Mouse (Mus musculus): ENCODE results near the gene Adgrg3. TPM values are rescaled to one million over a fixed set of nuclear protein-coding genes. Genes with fewer than 3 reads are reported as not detected.

Adgrg3 gene
- 2.3 and 2.7 TPM in 2 replicates for polyA plus RNA-seq (2012; rRNA removed)

GRCm38 (mm10) chr8:95017451-95017850 is at the start of gene Adgrg3:
Adgrg3 (plus strand) TSS chr8:95017692.

GRCm38 (mm10) chr8:94974467-94975165 is 42.9 kb upstream of the Adgrg3 start, which contains the start of gene Adgrg1:
Adgrg1 (plus strand) TSS chr8:94974751.

GRCm38 (mm10) chr8:95054927-95055510 is 37.5 kb downstream of the Adgrg3 start, which contains the start of gene Drc7:
Drc7 (plus strand) TSS chr8:95055103.

GRCm38 (mm10) chr8:95080381-95081341 is 63.2 kb downstream of the Adgrg3 start, which contains the start of gene Katnb1:
Katnb1 (plus strand) TSS chr8:95081186.

Other genes with a start within 250 kb of the Adgrg3 start
- gene Cx3cl1, start 245.7 kb upstream of the Adgrg3 start, polyA plus RNA-seq (2012; rRNA removed): 19.7 and 21.7 TPM in 2 replicates
- gene Ccl17, start 207.2 kb upstream of the Adgrg3 start, polyA plus RNA-seq (2012; rRNA removed): 0.30 TPM in 1 of 2 replicates, not detected in the other
- gene Coq9, start 179.4 kb upstream of the Adgrg3 start, polyA plus RNA-seq (2012; rRNA removed): 66.2 and 67.0 TPM in 2 replicates
- gene Ciapin1, start 179.3 kb upstream of the Adgrg3 start, polyA plus RNA-seq (2012; rRNA removed): 77.2 and 78.1 TPM in 2 replicates
- gene Polr2c, start 160.2 kb upstream of the Adgrg3 start, polyA plus RNA-seq (2012; rRNA removed): 127 and 139 TPM in 2 replicates
- gene Dok4, start 141.4 kb upstream of the Adgrg3 start, polyA plus RNA-seq (2012; rRNA removed): 68.6 and 72.1 TPM in 2 replicates
- 11.4 and 19.4 TPM in 2 replicates for gene Ccdc102a, start 99.6 kb upstream of the Adgrg3 start, polyA plus RNA-seq (2012; rRNA removed)
- gene Adgrg5, start 94.0 kb upstream of the Adgrg3 start, polyA plus RNA-seq (2012; rRNA removed): 0.31 and 0.34 TPM in 2 replicates
- gene Adgrg1, start 42.9 kb upstream of the Adgrg3 start, polyA plus RNA-seq (2012; rRNA removed): 326 and 465 TPM in 2 replicates
- gene Drc7, start 37.4 kb downstream of the Adgrg3 start, polyA plus RNA-seq (2012; rRNA removed): 2.0 and 2.1 TPM in 2 replicates
- 49.0 and 50.8 TPM in 2 replicates for gene Katnb1, start 63.5 kb downstream of the Adgrg3 start, polyA plus RNA-seq (2012; rRNA removed)
- gene Kifc3, start 185.1 kb downstream of the Adgrg3 start, polyA plus RNA-seq (2012; rRNA removed): 25.3 and 28.3 TPM in 2 replicates

All from central nervous system, embryonic 14 days (tissue).